Mouse (Mus musculus) left cerebral cortex, adult 18-20 months (tissue): ENCODE measurements around the gene Hhat. TPM values are rescaled to one million over a fixed set of nuclear protein-coding genes. Genes with fewer than 3 reads are reported as not detected.
A peak's percentile ranks its signal among the peaks of the same experiment; 100 is the strongest.

Experiments used
- DNase-seq, 2 experiments: peaks; one replicate each; pipeline ENCODE4 v3.0.0; 2021 to 2022; ENCODE audit warnings: low spot score in 2 of 2, mixed read lengths in 1 of 2
- total RNA-seq, 2 experiments: library from RNA; stranded (reverse); gene quantifications; 2 replicates each; pipeline ENCODE4 v1.2.3; 2021

Hhat gene
- total RNA-seq, 2 experiments from 2014 or later, result 1.3 to 1.7 TPM

DNA sequence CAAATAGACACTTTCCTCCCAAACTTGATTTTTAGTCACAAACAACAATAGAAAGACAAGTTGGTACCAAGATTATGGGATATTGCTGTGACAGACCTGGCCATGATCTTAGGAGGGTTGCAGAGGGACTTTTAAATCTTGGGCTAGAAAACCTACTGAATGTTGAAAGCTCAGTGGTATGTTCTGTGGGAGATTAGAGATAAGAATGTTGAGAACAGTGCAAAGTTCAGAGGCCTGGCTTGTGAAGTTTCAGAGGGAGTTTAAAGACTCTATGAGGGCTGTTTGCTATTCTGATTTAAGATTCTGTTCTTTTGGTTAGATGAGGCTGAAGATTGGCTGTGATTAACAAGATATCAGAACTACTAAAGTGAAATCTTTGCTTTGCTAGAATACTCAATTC is 206.3 kb downstream of the Hhat start:
- DNase-seq, result no peak

DNA sequence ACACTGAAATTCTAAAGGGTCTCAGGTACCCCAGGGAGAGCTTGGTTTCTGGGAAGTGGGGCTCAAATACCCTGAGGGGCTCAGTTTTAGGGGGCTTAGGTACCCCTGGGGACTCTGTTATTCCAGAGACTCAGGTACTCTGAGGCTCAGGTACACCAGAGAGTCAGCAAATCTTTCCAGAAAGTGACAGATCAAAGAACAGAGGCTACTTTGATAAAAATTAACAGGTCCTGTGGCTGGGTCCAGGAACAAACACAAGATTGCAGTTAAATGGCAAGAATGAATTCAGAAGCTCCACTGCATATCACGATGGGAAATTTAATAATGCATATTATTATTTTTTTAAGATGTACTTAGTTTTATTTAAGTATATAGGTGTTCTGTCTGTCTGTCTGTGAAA is 211.7 kb downstream of the Hhat start:
- DNase-seq, result no peak

DNA sequence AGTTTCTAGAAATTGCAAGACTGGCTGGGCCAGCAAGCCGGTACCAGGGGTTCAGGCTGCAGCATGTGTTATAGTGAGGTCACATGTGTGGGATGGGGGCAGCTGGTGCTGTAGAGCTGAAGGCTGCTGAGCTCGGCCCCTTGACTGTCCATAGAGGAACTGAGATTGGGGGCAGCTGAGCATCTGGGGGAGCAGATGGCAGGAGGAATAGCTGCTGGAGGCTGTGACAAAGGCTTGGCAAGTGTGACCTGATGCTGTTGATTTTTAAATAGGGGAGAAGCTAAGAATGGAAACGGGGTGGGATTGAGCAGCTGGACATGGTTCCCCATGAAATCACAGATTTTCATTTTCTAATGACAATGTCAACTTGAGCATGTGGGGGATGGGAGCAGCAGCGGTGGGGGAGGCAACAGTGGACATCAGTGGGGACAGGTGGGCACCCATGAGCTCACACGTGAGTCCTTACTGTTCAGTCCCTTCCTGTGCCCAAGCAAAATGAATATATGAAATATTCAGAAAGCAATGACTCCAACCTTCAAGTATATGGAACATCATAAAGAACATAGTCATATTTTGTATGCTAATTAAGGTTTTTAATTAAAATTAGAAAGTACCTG is 212.9 kb downstream of the Hhat start:
- DNase-seq, result peak; percentile 25 to 43

DNA sequence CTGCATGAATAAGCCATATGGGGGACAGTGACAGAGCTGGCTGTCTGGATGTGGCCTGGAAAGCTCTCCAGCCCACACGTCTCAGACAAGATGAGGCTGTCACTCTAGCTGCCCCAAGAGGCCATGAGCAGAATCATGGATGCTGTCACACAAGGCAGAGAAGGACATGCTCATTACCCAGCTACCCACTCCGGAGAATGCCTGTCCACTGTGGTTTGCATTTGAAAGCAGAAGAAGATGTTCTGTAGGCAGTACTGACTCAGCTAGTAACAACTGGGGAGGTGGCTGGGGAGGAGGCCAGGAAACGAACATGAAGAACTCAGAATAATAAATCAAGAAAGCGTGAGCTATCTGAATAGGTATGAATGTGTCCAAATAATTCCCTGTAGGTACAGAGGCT is 215.5 kb downstream of the Hhat start:
- peak; percentile 42 to 57 for DNase-seq

DNA sequence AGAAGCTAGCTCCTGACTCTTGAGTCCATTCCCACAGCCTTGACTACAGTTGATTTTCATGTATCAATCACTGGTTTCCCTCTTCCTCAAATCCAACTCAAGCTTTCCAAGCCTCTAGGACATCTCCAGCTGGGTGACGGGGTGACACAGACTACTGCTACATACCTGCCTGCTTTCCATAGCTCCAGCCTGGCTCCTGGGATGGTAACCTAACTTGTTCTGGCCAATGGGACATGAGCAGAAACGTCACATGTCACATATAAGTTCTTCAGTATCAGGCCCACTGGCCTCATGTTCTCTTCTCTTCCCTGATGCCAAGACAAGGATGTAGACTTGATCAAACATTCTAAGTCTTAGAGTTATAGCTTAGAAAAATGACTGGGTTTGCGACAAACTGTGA is 220.5 kb downstream of the Hhat start:
- no peak for DNase-seq

DNA sequence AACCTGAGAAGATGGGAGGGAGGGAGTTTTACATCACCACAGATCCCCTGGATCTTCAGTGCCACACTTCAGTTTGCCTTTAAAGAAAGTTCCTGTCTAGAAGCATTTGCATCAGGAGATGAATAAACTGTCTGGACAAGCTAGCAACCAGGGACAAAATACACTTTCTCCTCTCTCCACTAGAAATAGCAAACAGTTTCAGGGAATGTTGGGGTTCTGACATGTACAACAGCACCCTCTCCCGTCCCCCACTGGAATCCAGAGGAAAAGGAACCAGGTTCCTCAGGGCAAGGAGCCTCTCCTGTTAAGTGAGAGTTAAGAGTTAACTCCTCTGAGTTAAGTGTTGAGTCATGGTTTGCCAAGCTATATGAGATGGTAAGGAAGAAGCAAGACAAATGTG is 224.2 kb downstream of the Hhat start:
- no peak for DNase-seq

DNA sequence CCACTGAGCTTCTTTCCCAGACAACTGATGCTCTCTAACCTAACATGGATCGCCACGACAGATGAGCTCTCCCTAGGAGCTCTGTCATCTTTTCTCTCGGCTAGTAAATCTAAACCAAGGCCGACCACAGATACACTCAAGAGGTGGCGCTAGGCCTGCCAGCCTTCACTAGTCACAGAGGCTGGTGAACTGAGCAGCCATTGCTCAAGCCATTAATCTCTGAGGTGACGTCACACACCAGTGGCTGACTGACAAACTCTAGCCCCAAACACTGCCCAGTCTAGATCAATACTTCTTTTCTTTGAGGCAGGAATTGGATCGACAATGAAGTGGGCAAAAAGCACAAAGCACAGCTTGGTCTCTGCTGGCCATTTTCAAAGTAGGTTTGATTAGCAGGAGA is 226.1 kb downstream of the Hhat start:
- DNase-seq, result no peak

DNA sequence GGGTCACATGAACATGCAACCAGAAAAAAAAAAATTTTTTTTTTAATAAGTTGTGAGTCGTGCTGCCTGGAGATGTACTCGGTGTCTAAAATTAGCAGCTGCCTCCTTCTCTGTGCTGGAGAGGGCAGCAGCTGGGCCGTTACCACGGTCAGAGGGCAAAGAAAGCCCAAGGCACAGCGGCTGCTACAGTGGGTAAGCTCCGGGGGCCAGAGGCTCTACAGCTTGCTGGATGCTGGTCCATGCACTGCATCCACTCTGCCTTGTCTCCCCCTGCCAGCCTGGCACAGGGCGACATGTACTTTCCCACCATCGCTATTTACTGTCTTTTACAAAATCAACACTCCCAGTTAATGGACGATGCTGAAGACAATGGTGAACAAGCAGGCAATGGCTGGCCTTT is 226.9 kb downstream of the Hhat start:
- no peak for DNase-seq

DNA sequence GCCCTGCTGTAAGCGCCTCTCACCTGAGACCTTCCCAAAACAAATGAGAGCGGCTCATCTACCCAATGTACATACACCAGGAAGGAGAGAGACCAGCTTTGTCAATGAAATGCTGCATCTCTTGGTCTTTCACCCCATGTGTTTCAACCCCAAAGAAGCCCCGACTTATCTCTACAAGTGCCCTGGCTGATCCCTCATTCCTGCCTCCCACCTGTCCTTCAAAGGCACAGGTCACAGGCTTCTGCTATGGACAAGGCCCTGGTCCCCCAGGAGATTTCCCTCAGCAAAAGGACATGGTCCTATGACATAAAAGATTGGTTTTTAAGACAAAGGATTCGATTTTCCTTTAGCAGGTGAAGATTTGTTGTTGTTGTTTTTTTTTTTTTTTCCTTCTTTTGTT is 227.3 kb downstream of the Hhat start:
- no peak for DNase-seq

DNA sequence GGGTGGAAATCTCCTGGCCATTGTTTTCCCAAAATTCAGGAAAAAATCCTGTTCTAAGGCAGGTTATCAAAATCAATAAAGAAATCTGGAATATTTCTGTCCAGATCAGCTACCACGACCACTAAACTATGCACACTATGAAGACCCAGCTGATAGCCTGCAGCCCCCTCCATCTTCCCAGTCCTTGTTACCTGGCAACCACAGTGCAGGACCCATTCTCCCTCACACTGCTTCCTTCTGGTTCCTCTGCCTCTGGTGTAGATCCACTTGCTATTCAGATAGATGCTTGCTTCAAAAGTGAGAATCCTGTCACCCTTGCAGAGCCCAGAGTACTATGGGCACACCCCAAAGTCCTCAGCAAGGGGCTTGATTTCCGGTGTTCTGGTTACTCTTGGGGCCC is 228.9 kb downstream of the Hhat start:
- DNase-seq, result no peak

DNA sequence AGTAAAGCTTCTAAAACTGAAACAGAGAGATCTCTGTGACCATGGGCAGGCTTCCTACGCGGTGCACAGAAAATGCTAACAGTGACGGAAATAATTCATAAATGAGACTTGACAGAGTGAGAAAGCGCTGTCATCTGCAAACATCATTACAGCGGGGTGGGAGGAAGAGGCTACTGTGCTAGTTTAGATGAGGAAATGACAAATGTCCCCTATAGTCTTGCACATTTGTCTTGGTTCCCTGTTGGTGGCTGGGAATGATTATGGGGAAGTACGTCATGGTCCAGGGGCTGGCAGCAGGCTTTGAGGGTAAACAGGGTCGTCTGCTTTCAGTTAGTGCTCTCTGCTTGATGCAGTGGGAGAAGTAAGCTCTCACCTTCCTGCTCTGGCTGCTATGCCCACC is 233.9 kb downstream of the Hhat start:
- DNase-seq, result no peak

DNA sequence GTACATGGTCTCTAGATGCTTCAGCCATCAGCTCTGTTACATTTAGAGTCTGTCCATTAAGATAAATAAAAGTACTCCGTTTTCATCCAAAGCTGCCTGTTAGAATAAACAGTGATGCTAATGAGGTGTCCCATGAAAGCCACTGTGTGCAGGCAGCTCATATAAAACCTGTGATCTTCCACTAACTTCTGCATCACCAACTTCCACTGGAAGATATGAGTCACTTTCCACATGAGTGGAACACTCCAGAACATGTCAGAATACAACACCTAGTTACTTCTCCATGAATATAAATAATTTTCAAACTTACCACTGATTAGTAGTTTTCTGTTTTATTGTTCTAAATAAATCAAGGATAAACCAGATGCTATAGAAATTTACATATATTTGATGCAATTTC is 234.6 kb downstream of the Hhat start:
- no peak for DNase-seq

DNA sequence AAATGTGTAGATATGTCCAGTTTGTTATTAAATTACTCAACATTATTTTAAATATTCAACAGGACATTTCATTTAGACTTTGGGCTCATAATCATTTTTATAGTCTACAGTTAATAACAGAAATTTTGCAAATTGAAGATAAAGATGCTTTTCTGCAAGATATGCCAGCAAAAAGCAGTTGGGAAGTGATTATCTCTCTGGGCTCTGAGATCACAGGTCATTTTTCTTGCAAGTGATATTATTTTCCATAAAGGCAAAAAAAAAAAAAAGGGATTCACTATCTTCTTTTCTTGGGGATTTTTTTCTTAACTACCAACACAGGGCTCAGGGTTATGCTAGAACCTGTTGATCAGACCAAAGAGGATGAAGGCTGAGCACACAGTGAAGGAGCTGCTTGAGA is 238.0 kb downstream of the Hhat start:
- no peak for DNase-seq

DNA sequence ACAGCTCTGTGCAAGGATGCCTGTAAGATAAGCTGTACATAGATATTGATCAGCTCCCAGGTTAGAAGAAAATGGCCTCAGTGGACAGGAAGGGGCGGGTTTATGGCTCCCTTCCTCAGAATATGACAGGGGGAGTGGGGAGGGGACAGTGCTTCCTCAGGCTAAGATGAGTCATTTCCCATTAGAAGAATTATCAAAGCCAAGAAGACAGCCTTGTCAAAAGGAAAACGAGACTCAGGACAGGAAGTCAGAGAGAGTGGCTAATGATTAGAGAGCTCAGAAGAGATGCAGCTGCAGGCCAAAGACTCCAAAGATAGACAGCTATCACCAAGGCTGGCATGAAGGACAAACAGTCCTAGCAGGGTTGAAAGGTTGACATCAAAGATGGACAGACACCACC is 238.8 kb downstream of the Hhat start:
- DNase-seq, result no peak

DNA sequence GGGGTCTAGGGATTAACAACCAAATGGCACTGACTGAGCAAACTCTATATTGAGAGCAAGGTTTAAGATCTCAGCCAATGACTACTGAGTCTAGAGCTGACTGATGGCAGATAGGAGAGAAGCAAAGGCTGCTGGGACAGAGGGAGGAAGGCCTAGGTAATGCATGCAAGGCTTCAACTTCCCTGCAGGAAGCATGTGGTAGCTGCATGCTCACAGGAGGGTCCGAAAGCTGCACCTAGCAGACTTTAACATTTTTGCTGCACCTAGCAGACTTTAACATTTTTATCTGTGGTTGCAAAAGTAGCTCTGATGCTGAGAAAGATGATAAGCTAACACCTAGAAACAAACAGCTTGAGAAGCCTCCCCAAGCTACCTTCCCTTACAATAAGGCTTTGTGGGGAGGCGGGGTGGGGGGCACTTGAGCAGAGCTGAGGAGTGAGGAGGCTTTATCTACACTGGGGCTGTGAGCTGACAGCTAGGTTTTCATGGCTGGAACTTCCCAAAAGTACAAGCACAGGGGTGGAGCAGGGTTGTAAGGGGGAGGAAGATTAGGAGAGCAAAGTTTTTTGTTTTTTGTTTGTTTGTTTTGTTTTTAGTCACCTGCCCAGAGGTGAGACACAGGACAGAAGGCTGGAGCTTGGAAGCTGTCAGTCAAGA is 239.4 kb downstream of the Hhat start:
- DNase-seq, result no peak

DNA sequence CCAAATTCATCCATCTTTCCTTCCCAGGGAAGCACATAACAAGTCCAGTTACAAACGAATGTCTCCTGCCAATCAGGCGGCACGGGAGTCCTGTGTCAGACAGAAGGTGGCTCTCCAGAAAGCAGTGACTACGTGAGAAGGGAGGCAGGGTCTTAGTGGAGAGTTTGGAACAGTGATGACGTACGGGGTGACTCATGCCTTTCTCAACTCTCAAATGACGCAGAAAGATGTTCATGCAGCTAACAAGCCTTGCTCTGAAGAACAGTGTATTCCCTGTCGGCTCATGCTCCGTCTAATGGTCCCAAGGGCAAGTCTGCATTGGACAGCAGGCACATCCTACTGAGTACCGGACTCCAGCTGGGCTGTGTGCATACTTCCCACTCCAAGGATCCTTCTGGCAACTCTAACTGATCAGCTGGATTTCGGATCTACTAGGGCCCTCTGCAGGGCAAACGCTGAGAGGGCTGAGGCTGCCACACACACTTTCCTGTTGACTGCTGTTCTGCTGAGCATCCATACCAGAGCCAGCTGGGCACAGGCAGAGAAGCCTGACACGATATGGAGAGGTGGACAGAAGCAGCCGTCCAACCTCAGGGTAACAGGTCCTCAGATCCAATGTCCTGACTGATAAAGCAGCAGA is 245.2 kb downstream of the Hhat start:
- DNase-seq, result peak; percentile 41 to 43

DNA sequence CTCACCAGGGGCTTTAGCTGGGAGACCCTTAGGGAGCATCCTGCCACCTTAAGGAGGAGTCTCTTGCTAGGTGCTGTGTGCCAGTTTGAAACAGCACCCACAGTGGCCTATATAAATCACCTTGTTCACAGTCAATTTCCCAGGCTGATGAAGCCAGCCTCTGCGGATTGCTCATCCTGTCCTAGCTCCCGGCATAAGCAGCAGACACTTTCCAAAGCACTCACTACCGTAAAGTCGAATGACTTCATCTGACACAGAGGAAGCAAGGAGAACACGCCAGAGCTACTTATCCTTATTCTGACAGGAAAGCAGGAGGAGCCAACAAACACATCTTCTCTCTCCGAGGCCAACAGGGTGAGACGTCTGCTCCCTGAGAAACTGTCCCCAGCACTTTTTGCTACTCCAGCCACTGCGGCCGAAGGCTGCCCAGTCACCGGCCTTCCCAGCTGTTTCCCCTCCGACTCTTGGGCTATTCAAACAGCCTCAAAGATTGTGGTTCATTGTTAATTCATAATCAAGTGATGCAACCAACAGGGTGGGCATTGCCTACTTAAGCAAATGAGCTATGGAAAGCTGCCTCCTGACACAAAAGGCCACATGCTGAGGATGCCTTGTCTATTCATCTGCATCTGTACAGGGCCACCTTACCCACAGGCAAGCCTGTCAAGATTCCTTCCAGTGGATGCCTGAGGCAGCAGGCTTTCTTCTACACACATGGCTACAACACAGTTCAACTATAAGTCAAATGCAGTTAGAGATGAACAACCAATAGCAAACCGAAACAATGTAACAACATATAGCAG is 248.4 kb downstream of the Hhat start:
- no peak for DNase-seq

DNA sequence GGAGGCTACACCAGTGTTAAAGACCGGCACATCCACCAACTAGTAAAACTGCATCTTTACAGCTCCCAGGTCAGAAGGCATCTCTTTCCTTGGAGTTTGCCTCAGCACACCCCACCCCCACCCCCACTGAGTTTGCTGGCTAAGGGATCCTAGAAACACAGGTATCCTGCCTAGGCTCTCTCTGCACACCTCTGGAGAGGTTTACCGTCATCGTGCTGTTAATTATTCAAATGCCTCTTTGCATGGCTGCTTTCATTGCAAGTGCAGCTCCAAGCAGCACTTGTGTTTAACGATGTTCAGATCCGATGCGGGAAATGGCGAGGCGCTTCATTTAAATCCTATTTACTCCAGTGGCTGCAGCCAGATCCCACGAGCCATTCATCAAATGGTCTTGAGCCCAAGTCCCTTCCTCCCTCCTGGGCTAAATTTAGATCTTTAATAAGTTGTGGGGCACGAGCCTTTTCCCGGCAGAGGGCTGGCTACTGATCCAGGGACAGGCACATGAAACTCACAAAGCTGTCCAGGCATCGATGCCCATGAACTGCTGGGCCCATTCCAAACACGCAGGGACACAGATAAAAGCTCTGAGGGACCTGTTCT is 250.1 kb downstream of the Hhat start:
- no peak for DNase-seq

DNA sequence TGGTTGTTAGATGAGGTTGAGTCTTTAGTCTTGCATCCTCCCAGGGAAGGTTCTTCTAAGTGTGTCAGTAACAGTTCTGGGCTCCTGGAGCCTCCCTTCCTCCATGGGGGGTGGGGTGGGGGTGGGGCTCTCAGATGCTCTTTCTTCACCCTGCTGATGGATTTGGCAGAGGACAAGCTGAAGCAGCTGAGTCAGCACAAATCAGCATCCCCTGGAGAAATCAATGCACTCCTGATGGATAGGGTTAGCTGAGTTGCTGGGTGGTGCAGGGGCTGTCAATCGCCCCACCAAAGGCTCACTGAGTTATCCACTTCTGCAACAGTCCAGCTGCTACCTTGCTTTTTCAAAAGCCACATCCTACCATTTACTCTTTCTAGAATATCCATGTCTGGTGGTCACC is 251.3 kb downstream of the Hhat start:
- DNase-seq, result no peak

DNA sequence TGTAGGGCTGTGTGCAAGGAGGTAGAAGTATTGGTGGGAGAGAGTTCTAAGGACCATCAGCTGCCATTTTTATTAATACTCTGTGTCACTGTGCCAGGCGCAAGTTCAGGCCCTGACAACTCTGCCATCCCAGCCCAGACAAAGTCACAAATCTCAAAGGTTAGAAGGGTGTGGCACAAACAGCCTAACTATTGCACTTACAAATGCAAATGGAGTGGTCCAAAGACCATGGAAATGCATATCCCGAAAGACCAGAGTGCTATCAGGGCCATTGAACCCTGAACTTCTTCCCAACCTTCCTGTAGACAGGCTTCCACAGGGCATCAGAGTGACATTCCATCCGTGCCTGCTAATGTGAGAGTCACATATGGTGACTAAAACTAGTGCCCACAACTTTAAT is 255.7 kb downstream of the Hhat start:
- no peak for DNase-seq

DNA sequence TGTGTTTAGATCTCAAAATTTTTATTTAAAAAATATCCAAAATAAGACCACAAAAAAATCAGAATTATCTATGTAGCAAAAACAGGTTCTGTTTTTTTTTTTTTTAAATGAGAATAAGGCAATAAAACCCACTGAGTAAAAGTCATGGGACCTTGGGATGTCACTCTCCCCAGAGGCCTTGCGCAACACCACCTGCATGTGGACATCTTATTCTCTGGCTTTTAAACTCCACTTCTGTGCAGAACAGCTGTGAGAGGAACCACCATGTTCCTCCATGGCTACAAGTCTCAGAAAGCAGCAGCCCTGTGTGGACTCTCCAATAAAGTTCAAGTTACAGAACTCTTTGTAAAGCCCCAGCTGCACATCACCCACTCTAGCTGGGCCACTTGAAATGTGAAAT is 258.2 kb downstream of the Hhat start:
- no peak for DNase-seq

DNA sequence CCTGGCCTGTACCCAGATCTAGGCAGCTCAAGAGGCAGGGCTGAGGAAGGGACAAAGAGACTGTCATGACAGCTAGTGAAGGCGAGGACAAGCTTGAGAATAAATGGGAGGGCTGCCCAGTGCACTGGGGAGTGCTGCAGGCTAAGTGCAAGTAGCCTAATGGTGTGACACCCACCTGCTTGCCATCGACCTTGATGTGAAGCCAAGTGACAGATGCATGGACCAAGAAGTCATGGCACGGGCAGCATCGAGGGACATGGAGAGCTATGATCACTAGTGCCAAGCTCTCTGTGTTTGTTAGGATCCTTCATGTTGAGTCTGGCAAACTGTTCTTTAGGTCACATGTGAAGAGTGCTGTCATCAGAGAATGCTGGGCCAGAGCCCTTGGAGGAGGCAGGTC is 267.4 kb downstream of the Hhat start:
- DNase-seq, result no peak
